Mouse (Mus musculus) neural tube, embryonic 15.5 days (tissue): ENCODE data around the gene Spint2. TPM values are rescaled to one million over a fixed set of nuclear protein-coding genes. Genes with fewer than 3 reads are reported as not detected.
"Not testable (repeated sequence)": the region's sequence is repeated elsewhere in the genome, so short reads cannot be mapped to it uniquely, and the experiment has no call there.

Experiments
- ATAC-seq: fragments of 200-750 bp; cut with Nextera tagmentation; 2 replicates; pipeline ENCODE4 v1.8.0; 2017; ENCODE audit warnings: mild to moderate bottlenecking, moderate TSS enrichment, moderate library complexity; ENCODE audit not compliant: low FRiP score
- H3K27ac ChIP-seq: fragments of 300-500 bp; sonication (generic); replicated peaks from 2 replicates; pipeline ENCODE4 v1.5.1; 2015; ENCODE audit warnings: mild to moderate bottlenecking, inconsistent platforms
- H3K27me3 ChIP-seq: fragments of 300-500 bp; sonication (generic); replicated peaks from 2 replicates; pipeline ENCODE4 v1.6.1; 2015; ENCODE audit warnings: inconsistent platforms
- H3K36me3 ChIP-seq: fragments of 300-500 bp; sonication (generic); 2 replicates; pipeline ENCODE4 v1.6.1; 2015; ENCODE audit warnings: inconsistent platforms
- H3K4me1 ChIP-seq: fragments of 300-500 bp; sonication (generic); 2 replicates; pipeline ENCODE4 v1.6.1; 2015; ENCODE audit warnings: inconsistent platforms
- H3K4me2 ChIP-seq: fragments of 300-500 bp; sonication (generic); 2 replicates; pipeline ENCODE4 v1.6.1; 2015; ENCODE audit warnings: inconsistent platforms, mild to moderate bottlenecking, moderate library complexity
- H3K4me3 ChIP-seq: fragments of 300-500 bp; sonication (generic); replicated peaks from 2 replicates; pipeline ENCODE4 v1.5.1; 2015; ENCODE audit warnings: mild to moderate bottlenecking, inconsistent platforms
- H3K9ac ChIP-seq: fragments of 300-500 bp; sonication (generic); replicated peaks from 2 replicates; pipeline ENCODE4 v1.6.1; 2015; ENCODE audit warnings: mild to moderate bottlenecking, inconsistent platforms
- H3K9me3 ChIP-seq: fragments of 300-500 bp; sonication (generic); replicated peaks from 2 replicates; pipeline ENCODE4 v1.6.1; 2016; ENCODE audit warnings: inconsistent platforms
- WGBS: fragments of 180-500 bp; shearing (Covaris S2); methylation state at CpG from one replicate; pipeline ENCODE4 v1.1.7; 2015; ENCODE audit warnings: mixed read lengths; 5-methylcytosine and 5-hydroxymethylcytosine counted together
- polyA plus RNA-seq: library from polyadenylated mRNA; unstranded; fragments of >200 nt; fragmentation: Nextera tagmentation; extraction: Ambion mirVana; gene quantifications from 2 replicates; pipeline ENCODE4 v1.2.1, GENCODE M21; 2015

Spint2 gene
- polyA plus RNA-seq, 1 experiment from 2014 or later: 62.7 TPM

DNA sequence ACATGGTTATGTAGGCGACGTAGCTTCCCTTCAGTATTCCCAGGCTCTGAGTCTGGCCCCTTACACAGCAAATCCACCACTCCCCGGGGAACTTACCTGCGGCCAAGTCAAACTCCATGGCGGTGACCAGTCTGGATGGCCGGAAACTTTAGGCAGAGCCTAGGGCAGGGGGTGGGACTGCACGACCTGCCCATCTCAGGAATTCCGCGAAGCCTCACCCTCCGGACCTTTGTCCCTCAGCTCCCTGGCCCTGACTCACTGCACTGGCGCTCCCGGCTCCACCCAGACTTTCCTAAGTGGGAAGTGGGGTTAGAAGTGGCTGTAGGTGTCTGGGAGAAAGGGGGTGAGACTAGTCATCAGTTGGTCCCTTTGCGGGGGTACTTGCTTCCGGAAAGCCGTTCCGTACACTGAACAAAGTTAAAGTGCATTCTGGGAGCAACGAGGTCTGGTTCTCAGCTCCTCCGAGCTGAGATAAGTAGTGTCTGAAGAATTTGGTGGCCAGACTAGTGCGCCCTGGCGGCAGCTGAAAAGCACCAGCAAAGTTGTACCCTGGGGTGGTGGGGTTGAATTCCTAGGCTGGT lies 33.4 kb downstream of the Spint2 start, which contains the start of gene 2200002D01Rik:
Gene 2200002D01Rik (minus strand): TSS at position 206 of the 581 bp plus-strand sequence.
- peak within 1 kb of the TSS; percentile 15 for H3K4me3 ChIP-seq
- peaks cover 28% of the 10 kb centered on the region for H3K27me3 ChIP-seq
- no peak within 1 kb of the TSS for H3K9ac ChIP-seq
- ATAC-seq: no peak
- no peaks in the 10 kb centered on the region for H3K9me3 ChIP-seq
- peaks cover 23% of the 10 kb centered on the region for H3K36me3 ChIP-seq
- H3K4me1 ChIP-seq: 0 out of 2 replicates have a peak, but pooled peaks cover 5% of the 10 kb centered on the region
- H3K4me2 ChIP-seq: peak within 1 kb of the TSS; percentile 38
- no peak within 1 kb of the TSS for H3K27ac ChIP-seq
- WGBS: 14% methylated on average over 20 of the region's 20 CpGs

GRCm38 (mm10) chr7:29247706-29248105 lies 34.0 kb downstream of the Spint2 start:
- no peak for ATAC-seq
- Histone ChIP-seq H3K4me1 (0 out of 2 replicates have a peak, but pooled peaks cover 5% of the 10 kb centered on the region), H3K27me3 (peaks cover 28% of the 10 kb centered on the region), H3K27ac (no peak overlapping the region), H3K4me3 (peak overlapping the region; percentile 15), H3K9me3 (no peaks in the 10 kb centered on the region), H3K9ac (no peak overlapping the region), H3K4me2 (peak overlapping the region; percentile 38), H3K36me3 (peaks cover 23% of the 10 kb centered on the region)
- WGBS: 15% methylated on average over 19 of the region's 19 CpGs

- no peak for ATAC-seq
- H3K27me3 ChIP-seq: peaks cover 28% of the 10 kb centered on the region
- no peaks in the 10 kb centered on the region for H3K9me3 ChIP-seq
- H3K36me3 ChIP-seq: peaks cover 23% of the 10 kb centered on the region
- WGBS: 28% methylated on average over 16 of the region's 16 CpGs
- peak overlapping the region; percentile 15; the same call in 1 of the 2 replicates for H3K4me3 ChIP-seq
- H3K4me1 ChIP-seq: 0 out of 2 replicates have a peak, but pooled peaks cover 5% of the 10 kb centered on the region
- no peak overlapping the region for H3K27ac ChIP-seq
- H3K9ac ChIP-seq: no peak overlapping the region
- H3K4me2 ChIP-seq: peak overlapping the region; percentile 38
Observed at GRCm38 (mm10) chr7:29247314-29247700, 34.4 kb downstream of the Spint2 start.

- no peaks in the 10 kb centered on the region for H3K9me3 ChIP-seq
- no peak overlapping the region for H3K4me2 ChIP-seq
- H3K27me3 ChIP-seq: peaks cover 28% of the 10 kb centered on the region
- H3K4me3 ChIP-seq: no peak overlapping the region
- WGBS: 90% methylated on average over 21 of the region's 21 CpGs
- H3K9ac ChIP-seq: no peak overlapping the region
- peaks cover 23% of the 10 kb centered on the region for H3K36me3 ChIP-seq
- H3K27ac ChIP-seq: no peak overlapping the region
- H3K4me1 ChIP-seq: 0 out of 2 replicates have a peak, but pooled peaks cover 5% of the 10 kb centered on the region
- no peak for ATAC-seq
Observed at GRCm38 (mm10) chr7:29246619-29247313, 34.9 kb downstream of the Spint2 start.

- Histone ChIP-seq H3K36me3 (peaks cover 23% of the 10 kb centered on the region), H3K4me3 (no peak overlapping the region), H3K9me3 (no peaks in the 10 kb centered on the region), H3K27ac (no peak overlapping the region), H3K4me2 (no peak overlapping the region), H3K27me3 (peaks cover 28% of the 10 kb centered on the region), H3K4me1 (0 out of 2 replicates have a peak, but pooled peaks cover 5% of the 10 kb centered on the region), H3K9ac (no peak overlapping the region)
- WGBS: 87% methylated on average over 5 of the region's 5 CpGs
- no peak for ATAC-seq
Observed at GRCm38 (mm10) chr7:29246015-29246414, 35.7 kb downstream of the Spint2 start.

- H3K4me1 ChIP-seq: 0 out of 2 replicates have a peak, but pooled peaks cover 5% of the 10 kb centered on the region
- H3K27me3 ChIP-seq: peaks cover 28% of the 10 kb centered on the region
- peaks cover 23% of the 10 kb centered on the region for H3K36me3 ChIP-seq
- H3K27ac ChIP-seq: no peak overlapping the region
- ATAC-seq: no peak
- no peak overlapping the region for H3K9ac ChIP-seq
- H3K4me3 ChIP-seq: no peak overlapping the region
- H3K4me2 ChIP-seq: no peak overlapping the region
- 95% methylated on average over 7 of the region's 7 CpGs for WGBS
- no peaks in the 10 kb centered on the region for H3K9me3 ChIP-seq
Observed at GRCm38 (mm10) chr7:29244732-29245416, 36.8 kb downstream of the Spint2 start.

GRCm38 (mm10) chr7:29238019-29238967 lies 43.4 kb downstream of the Spint2 start, which contains the start of gene Yif1b:
TSS of gene Yif1b (plus strand) at chr7:29238329.
- H3K27ac ChIP-seq: peak within 1 kb of the TSS; percentile 94
- H3K9ac ChIP-seq: peak within 1 kb of the TSS; percentile 77
- H3K4me2 ChIP-seq: peak within 1 kb of the TSS; percentile 81
- peak; percentile 99 for ATAC-seq
- no peaks in the 10 kb centered on the region for H3K9me3 ChIP-seq
- H3K4me1 ChIP-seq: peaks cover 12% of the 10 kb centered on the region
- peaks cover 10% of the 10 kb centered on the region for H3K27me3 ChIP-seq
- peak within 1 kb of the TSS; percentile 74 for H3K4me3 ChIP-seq
- WGBS: under 1% methylated on average over 60 of the region's 60 CpGs
- no peaks in the 10 kb centered on the region for H3K36me3 ChIP-seq

- peak overlapping the region; percentile 94 for H3K27ac ChIP-seq
- H3K9ac ChIP-seq: peak overlapping the region; percentile 58
- peak overlapping the region; percentile 81 for H3K4me2 ChIP-seq
- not testable (repeated sequence) for H3K9me3 ChIP-seq, H3K36me3 ChIP-seq
- peaks cover 13% of the 10 kb centered on the region for H3K4me1 ChIP-seq
- H3K4me3 ChIP-seq: peak overlapping the region; percentile 74
- H3K27me3 ChIP-seq: peaks cover 16% of the 10 kb centered on the region
- 26% methylated on average over 6 of the region's 6 CpGs for WGBS
- ATAC-seq: peak; percentile 25; the same call in 1 of the 2 replicates
Observed at GRCm38 (mm10) chr7:29237596-29237995, 44.1 kb downstream of the Spint2 start.

DNA sequence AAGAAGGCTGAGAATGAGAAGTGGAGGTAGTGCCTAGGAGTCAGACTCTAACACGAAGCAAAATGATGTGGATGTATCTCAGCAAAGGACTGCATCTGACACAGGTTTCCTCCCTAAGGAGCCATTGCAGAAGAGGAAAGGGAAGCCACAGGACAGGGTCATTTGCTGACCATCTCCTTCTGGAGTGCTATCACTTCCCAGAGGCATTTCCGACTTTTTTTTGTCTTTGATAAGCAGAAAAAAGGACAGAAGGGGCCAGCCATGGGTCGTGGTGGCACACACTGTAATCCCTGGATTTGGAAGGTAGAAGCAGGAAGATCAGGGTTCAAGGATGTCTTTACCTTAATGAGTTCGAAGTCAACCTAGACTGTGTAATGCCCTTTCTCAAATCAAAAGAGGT lies 45.1 kb downstream of the Spint2 start:
- Histone ChIP-seq H3K9me3 (no peaks in the 10 kb centered on the region), H3K4me2 (no peak overlapping the region), H3K4me3 (no peak overlapping the region), H3K36me3 (no peaks in the 10 kb centered on the region), H3K27me3 (peaks cover 26% of the 10 kb centered on the region), H3K9ac (no peak overlapping the region), H3K27ac (no peak overlapping the region), H3K4me1 (peaks cover 21% of the 10 kb centered on the region)
- WGBS: 90% methylated on average over 4 of the region's 4 CpGs
- no peak for ATAC-seq

- Histone ChIP-seq H3K27ac (no peak overlapping the region), H3K4me1 (peaks cover 20% of the 10 kb centered on the region), H3K27me3 (peaks cover 43% of the 10 kb centered on the region), H3K9me3 (no peaks in the 10 kb centered on the region), H3K4me2 (no peak overlapping the region), H3K9ac (no peak overlapping the region), H3K36me3 (no peaks in the 10 kb centered on the region), H3K4me3 (no peak overlapping the region)
- 80% methylated on average over 5 of the region's 5 CpGs for WGBS
- ATAC-seq: no peak
Observed at GRCm38 (mm10) chr7:29234661-29235060, 47.1 kb downstream of the Spint2 start.

- Histone ChIP-seq H3K9me3 (no peaks in the 10 kb centered on the region), H3K4me2 (no peak overlapping the region), H3K36me3 (no peaks in the 10 kb centered on the region), H3K27ac (no peak overlapping the region), H3K27me3 (peaks cover 45% of the 10 kb centered on the region), H3K4me3 (no peak overlapping the region), H3K9ac (no peak overlapping the region), H3K4me1 (peaks cover 11% of the 10 kb centered on the region)
- 77% methylated on average over 6 of the region's 6 CpGs for WGBS
- no peak for ATAC-seq
Observed at GRCm38 (mm10) chr7:29233745-29234144, 48.0 kb downstream of the Spint2 start.
